Mouse (Mus musculus) spleen, adult 12 weeks (tissue): Measurements from ENCODE around the gene Gstp3.
A peak's percentile ranks its signal among the peaks of the same experiment; 100 is the strongest.
"Not testable (repeated sequence)": the region's sequence is repeated elsewhere in the genome, so short reads cannot be mapped to it uniquely, and the experiment has no call there.

Experiments
- DNase-seq: peaks from one replicate; pipeline ENCODE4 v3.0.0; 2022; ENCODE audit warnings: low spot score

Gene Gstp3

GRCm38 (mm10) chr19:4089128-4089527 lies 29.8 kb upstream of the Gstp3 start:
- DNase-seq: no peak

- DNase-seq: no peak
These were observed 28.8 kb upstream of the Gstp3 start for GRCm38 (mm10) chr19:4088146-4088545.

GRCm38 (mm10) chr19:4087090-4087489 lies 27.7 kb upstream of the Gstp3 start:
- no peak for DNase-seq

GRCm38 (mm10) chr19:4086156-4086555 lies 26.8 kb upstream of the Gstp3 start:
- DNase-seq: no peak

- no peak for DNase-seq
These were observed 25.6 kb upstream of the Gstp3 start for GRCm38 (mm10) chr19:4084984-4085383.

DNA sequence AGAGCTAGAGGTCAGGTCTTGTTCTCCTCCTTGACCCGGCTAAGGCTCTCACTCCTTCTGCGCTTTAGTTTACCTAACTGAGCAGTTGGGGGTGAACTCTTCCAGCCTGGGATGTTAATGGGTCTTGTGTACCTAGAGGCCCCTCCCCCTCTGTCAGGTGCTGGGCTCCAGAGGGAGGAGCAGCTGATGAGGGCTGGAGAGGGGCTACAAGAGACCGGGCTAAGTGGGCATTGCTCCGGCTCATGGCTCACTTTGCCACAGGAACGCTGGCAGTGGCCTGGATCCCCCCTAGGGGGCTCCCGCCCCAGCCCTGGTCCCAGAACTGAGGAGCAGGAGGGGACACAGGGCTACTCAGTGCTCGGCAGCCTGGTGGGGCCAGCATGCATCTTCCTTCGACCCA lies 24.5 kb upstream of the Gstp3 start:
- no peak for DNase-seq

DNA sequence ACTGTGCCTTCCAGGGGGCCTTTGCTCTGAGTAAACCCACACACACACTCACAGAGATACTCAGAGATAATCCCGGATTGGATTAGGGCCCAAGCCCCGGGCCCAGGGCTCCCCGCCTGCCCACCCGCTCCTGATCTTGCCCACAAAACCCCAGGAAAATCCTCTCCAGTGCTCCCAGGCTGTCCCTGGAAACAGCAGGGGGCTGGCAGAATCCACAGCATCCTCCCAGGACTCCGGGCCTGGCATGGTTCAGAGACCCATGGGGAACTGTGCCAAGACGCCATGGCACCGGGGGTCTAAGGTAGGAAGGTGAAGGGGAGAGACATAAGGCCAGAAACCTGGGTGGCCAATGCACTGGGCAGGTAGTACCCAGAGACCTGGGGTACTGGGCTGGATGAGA lies 23.9 kb upstream of the Gstp3 start:
- DNase-seq: no peak

DNA sequence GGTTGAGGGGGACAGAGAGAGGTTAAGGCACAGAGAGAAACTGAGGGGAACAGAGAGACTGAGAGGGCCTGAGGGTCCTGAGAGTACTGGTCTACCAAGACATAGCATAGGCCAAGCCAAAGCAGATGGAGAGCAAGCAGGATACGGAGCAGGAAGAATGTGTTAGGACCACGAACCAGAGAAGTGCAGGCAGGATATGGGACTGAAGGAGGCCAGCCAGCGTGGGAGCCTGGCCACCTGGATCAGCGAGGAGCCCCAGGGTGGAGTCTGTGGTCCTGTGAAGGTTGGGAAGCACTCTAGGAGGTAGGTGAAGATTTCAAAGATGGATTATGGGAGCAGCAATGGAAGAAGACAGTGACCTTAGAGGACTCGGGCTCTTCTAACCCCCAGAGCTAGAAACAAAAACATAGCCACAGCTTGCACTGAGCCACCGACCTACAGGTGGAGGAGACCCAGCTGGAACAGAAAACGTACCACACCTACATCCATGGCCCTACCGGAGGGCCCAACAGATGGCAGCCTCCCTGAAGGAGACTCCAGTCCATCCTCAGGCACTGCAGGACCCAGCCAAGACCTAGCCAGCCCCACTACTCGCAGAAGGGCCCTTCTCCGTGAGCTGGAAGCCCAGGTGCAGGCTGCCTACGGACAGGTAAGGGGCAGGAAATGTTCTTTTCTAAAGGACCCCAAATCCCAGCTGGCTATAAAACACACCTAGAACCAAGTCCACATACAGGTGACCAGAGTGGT lies 23.0 kb upstream of the Gstp3 start:
- no peak for DNase-seq

DNA sequence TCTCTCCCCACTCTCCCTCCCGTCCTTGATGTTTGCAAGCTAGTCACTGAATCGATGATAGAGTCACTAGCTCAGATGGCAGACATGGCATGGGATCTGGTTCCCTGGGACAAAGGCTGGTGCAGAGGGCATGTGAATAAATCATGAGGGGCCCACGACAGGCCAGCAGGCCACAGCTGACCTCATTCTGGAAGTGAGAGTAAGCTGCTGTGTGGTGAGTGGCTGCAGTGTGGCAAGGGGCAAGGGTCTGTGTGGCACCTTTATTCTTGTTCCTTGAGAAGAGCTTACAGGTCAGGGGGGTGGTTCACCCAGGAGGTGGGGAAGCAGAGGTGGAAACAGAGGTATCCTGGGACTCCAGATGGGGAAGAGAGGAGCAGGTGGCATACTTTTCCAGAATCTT lies 22.0 kb upstream of the Gstp3 start, which contains the start of gene Cabp2:
Gene Cabp2, plus strand, starts transcription at position 185 of the 400 bp plus-strand sequence.
- no peak for DNase-seq

GRCm38 (mm10) chr19:4080511-4081009 lies 21.2 kb upstream of the Gstp3 start:
- DNase-seq: peak; percentile 37

GRCm38 (mm10) chr19:4079594-4079993 lies 20.2 kb upstream of the Gstp3 start:
- peak; percentile 54 for DNase-seq

DNA sequence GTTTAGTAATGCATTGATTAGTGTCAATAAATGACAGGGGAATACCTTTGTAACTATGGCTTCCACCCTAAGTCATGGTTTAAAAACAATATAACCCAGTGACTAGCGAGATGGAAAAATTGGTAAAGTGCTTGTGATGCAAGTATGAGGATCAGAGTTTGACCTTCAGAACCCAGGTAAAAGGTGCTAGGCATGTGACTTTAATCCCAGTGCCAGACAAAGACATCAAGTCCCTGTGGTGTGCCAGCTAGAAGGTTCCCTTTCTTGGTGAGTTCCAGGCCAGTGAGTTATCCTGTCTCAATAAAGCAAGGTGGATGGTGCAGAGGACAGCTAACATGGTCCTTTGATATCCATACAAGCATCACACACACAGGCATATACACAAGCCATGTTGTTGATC lies 16.2 kb upstream of the Gstp3 start:
- no peak for DNase-seq

DNA sequence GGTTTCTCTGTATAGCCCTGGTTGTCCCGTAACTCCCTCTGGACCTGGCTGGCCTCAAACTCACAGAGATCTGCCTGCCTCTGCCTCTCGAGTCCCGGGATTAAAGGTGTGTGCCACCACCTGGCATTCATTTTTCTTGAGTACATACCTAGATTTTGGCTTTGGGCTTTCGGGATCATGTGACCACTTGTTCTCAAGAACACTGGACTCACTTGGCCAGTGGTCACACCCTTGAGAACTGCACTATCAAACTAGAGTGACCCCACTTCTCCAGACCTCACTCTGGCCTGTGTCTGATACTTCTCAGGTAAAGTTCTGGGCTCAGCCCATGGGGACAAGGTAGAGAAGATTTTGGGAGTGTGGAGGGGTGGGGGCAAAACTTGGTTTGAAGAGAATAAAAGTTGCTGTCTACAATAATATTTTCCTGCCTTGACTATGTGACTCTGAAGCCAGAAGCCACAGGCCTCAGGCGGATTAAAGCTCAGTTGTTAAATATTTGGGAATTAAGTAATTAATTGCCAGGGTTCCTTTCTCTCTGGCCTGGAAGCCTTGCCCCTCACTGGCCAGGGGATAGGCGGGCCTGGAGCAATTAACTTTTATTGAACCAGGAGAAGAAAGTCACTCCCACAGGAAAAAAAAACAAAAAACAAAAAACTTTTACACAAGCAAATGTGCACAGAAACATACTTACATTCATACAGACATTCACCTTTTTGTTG lies 13.5 kb upstream of the Gstp3 start:
- no peak for DNase-seq

DNA sequence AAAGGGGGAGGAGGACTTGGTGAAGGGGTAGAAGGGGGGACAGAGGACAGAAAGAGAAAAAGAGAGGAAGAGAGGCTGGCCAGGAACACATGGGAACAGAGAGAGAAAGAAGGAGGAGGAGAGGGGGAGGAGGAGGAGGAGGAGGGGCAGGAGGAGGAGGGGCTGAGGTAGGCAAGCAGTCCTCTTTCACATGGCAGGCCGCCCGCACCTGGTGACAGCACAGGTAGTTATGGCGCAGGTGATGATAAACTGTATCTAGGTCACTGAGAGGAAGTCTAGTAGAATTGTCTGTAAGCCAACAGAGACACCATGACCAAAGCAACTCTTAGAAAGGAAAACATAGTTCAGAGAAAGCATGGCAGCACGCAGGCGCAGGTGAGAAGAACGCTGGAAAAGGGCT lies 12.0 kb upstream of the Gstp3 start:
- no peak for DNase-seq

DNA sequence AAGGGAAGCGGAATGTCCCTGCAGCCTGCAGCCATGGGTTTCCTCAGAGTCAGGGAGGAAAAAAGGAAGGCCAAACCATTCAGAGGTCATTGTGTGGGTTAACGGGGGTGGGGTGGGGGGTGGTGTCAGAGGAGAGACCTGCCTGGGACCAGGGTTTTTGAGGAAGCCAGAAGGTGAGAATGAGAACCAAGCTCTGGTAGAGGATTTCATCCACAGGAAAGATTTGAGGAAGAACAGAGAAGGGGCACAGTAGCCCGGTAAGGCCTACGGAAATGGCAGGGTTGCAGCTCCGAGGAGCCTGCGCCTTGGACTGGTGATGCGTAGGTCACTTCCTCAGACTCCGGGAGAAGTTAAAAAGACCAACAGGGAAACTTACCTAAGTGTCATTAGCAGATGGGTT lies 11.4 kb upstream of the Gstp3 start:
- DNase-seq: no peak

DNA sequence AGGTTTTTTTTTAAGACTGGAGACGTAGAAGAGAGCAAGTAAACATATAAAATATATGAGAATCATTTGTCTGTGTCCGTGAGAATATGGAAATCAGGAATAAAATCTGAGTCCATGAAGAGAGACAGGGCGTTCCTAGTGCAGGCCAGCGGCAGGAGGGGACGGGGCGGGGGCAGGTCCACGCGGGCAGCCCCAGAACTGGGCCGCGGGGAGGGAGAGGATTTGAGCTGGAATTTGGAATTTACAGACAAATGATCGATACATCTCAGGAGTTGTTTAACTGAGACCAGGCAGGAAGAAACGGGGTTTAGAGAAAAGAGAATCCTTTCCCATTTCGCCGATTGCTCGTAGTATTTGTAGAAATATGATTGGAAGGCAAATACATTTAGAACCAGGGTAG lies 10.9 kb upstream of the Gstp3 start:
- no peak for DNase-seq

DNA sequence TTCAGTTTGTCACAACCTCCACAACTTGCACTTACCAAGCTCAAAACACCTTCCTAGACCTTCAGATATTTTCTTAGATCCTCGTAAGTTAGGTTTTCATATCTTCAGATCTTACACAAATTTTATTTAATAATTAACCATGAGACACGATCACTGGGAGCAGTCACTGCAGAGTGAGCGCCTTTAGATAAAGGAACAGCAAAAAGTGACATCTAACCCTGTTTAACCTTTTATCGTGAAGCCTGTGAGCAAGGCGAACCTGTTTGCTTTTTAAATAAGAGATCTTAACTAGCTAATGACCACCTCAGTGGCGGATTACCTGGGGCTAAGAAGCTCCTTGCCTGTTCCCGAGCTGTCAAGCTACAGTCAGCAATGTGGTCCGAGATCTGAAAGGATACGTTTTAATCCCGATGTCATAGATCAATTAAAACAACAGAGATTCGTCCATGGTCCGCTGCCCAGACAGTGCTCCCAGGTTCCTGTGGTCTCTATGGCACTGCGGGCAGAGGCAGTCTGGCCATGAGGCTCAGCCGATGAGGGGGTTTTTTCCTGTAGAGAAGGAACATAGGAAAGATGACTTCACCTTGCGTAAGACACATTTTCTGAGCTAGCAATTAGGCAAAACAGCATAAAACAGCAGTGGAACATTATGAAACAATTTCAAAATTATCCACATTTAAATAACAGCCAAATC lies 9.5 kb upstream of the Gstp3 start:
- no peak for DNase-seq

DNA sequence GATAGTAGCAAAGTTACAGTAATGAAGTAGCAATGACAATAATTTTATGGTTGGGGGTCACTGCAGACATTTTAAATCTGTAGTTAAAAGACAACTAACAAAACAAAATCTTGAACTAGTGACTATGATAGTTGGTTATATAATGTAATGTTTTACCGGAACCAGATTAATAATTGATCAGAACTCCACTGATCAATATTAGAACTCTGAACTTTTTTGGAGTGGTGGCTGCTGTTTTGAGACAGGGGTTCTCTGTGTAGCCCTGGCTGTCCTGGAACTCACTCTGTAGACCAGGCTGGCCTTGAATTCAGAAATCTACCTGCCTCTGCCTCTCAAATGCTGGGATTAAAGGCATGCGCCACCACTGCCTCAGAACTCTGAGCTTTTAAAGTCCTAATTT lies 8.9 kb upstream of the Gstp3 start:
- DNase-seq: not testable (repeated sequence)

DNA sequence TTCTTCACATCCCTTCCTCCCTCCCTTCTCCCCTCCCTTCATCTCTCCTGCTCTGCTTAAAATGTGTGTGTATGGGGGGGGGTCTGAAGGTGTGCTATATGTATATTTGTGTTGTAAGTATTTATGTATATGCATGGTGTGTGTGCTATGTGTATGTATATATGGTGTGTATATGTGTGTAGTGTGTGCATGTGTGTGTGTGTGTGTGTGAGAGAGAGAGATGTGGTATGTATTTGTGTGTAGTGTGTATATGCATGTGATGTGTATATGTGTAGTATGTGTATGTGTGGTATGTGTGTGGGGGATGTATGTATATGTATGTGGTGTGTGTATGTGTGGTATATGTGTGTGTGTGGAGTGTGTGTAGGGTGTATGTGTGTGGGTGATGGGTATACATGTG lies 7.5 kb upstream of the Gstp3 start:
- DNase-seq: no peak

DNA sequence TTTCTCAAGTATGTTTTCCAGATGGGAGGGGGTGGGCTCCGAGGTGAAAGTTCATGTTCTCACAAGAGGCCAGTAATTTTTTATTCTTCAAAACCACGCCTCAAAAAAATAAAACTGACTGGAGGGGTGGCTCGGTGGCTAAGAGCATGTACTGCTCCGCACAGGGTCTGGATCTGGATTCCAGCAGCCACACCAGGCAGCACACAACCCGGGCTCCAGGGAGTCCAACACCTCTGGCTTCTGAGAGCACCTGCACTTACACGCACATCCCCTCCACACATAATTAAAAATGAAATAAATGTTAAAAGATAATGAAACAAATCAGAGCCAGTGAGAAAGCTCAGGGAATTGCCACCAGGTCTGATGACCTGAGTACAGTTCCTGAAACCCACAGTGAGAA lies 6.9 kb upstream of the Gstp3 start:
- no peak for DNase-seq

GRCm38 (mm10) chr19:4064501-4064900 lies 5.1 kb upstream of the Gstp3 start:
- DNase-seq: not testable (repeated sequence)

DNA sequence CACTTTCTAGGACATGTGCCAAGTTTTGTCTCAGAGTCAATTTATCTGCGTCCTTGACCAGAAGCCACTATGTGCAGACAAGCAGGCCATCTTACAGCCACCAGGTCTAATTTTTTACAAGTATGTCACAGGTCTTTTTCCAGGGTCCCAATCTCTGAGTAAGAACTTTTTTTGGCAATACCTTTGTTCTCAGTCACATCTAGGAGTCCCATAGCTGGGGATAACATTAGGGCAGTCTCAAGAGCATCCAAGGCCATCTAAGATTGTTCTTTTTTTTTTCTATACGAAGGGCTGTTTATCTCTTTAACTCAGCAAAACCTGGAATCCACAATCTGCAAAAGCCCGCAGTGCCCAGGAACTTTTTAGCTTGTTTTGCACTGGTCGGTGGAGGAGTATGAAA lies 4.0 kb upstream of the Gstp3 start:
- not testable (repeated sequence) for DNase-seq

DNA sequence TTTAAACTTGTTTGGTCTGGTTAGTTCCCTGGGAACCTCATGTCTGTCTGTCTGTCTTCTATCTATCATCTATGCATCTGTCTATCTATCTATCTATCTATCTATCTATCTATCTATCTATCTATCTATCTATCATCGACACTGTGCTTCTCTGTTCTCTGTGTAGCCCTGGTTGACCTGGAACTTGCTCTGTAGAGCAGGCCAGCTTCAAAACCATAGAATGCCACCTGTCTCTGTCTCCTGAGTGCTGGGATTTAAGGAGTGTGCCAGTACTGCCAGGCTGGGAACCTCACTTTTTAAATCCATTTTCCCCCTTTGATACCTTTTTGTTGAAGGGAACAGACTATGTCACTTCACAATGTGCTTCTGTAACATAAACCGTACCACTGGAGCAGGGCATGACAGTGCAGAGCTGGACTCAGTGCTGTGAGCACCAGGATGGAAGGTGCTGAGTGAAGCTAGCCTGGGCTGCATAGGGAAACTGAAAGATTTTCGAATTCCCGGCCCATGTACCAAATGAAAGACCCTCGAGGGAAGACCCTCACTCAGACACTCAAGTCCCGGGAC lies 1.6 kb upstream of the Gstp3 start:
- no peak for DNase-seq
